Mouse (Mus musculus) olfactory bulb, adult 2 months (tissue): Measurements from ENCODE around the gene S100a2.

ENCODE experiments used
- CTCF ChIP-seq: fragments of 200-500 bp; IDR thresholded peaks from 2 replicates; pipeline ENCODE4 v1.5.1; 2012; ENCODE audit warnings: low read depth, mild to moderate bottlenecking, low read length, moderate library complexity; ENCODE audit not compliant: insufficient read depth
- POLR2A ChIP-seq: fragments of 200-500 bp; IDR thresholded peaks from 2 replicates; pipeline ENCODE4 v1.6.1; 2012; ENCODE audit warnings: mild to moderate bottlenecking, low read depth, low read length, moderate library complexity; ENCODE audit not compliant: insufficient read depth

- TF ChIP-seq CTCF (no peak), POLR2A (no peak)
These were observed 23.6 kb downstream of the S100a2 start for GRCm38 (mm10) chr3:90613461-90614147.
